Mouse (Mus musculus) T-cell, adult 2 months (primary cell): ENCODE data around the gene Pde1a.

Experiments used
- DNase-seq: peaks from one replicate; pipeline ENCODE4 v3.0.0; 2022; ENCODE audit warnings: low spot score

Pde1a gene

GRCm38 (mm10) chr2:80128861-80129698 lies at the start of gene Pde1a:
Gene Pde1a (minus strand): TSS chr2:80129458.
- DNase-seq = no peak

- no peak for DNase-seq
These were observed 49.5 kb upstream of the Pde1a start for GRCm38 (mm10) chr2:80178608-80179280.

- no peak for DNase-seq
These were observed 48.9 kb upstream of the Pde1a start for GRCm38 (mm10) chr2:80178154-80178553.

- DNase-seq = no peak
These were observed 38.8 kb upstream of the Pde1a start for GRCm38 (mm10) chr2:80168103-80168502.

- DNase-seq = no peak
These were observed 29.5 kb upstream of the Pde1a start for GRCm38 (mm10) chr2:80158784-80159183.

- DNase-seq = no peak
These were observed 28.9 kb upstream of the Pde1a start for GRCm38 (mm10) chr2:80158196-80158595.

GRCm38 (mm10) chr2:80150019-80150418 lies 20.8 kb upstream of the Pde1a start:
- no peak for DNase-seq

- DNase-seq = no peak
These were observed 20.1 kb upstream of the Pde1a start for GRCm38 (mm10) chr2:80149332-80149731.

- no peak for DNase-seq
These were observed 5.8 kb upstream of the Pde1a start for GRCm38 (mm10) chr2:80135076-80135475.

GRCm38 (mm10) chr2:80132677-80133076 lies 3.4 kb upstream of the Pde1a start:
- no peak for DNase-seq

- no peak for DNase-seq
These were observed 2.6 kb downstream of the Pde1a start for GRCm38 (mm10) chr2:80126663-80127062.

GRCm38 (mm10) chr2:80086891-80087290 lies 42.4 kb downstream of the Pde1a start:
- DNase-seq = no peak

GRCm38 (mm10) chr2:80080090-80080821 lies 49.0 kb downstream of the Pde1a start:
- no peak for DNase-seq

GRCm38 (mm10) chr2:80079618-80080017 lies 49.6 kb downstream of the Pde1a start:
- no peak for DNase-seq

GRCm38 (mm10) chr2:80076323-80076722 lies 52.9 kb downstream of the Pde1a start:
- no peak for DNase-seq

- no peak for DNase-seq
These were observed 54.7 kb downstream of the Pde1a start for GRCm38 (mm10) chr2:80074531-80074930.

GRCm38 (mm10) chr2:80074046-80074445 lies 55.2 kb downstream of the Pde1a start:
- DNase-seq = no peak

GRCm38 (mm10) chr2:80073426-80073825 lies 55.8 kb downstream of the Pde1a start:
- DNase-seq = no peak

GRCm38 (mm10) chr2:80069745-80070144 lies 59.5 kb downstream of the Pde1a start:
- no peak for DNase-seq

- no peak for DNase-seq
These were observed 62.8 kb downstream of the Pde1a start for GRCm38 (mm10) chr2:80066449-80066848.

GRCm38 (mm10) chr2:80056062-80056461 lies 73.2 kb downstream of the Pde1a start:
- DNase-seq = no peak

- no peak for DNase-seq
These were observed 75.2 kb downstream of the Pde1a start for GRCm38 (mm10) chr2:80054042-80054441.
